Mouse (Mus musculus) heart, adult 8-10 months (tissue): ENCODE data around the gene Fbxl21. TPM values are rescaled to one million over a fixed set of nuclear protein-coding genes. Genes with fewer than 3 reads are reported as not detected.

Source experiments
- DNase-seq: peaks from one replicate; pipeline ENCODE4 v3.0.0; 2022; ENCODE audit warnings: low spot score
- total RNA-seq, 4 experiments: library from RNA; stranded (reverse); gene quantifications; 2 replicates each; pipeline ENCODE4 v1.2.4; 2022

Fbxl21 gene
- total RNA-seq, 4 experiments from 2014 or later: 1.0 to 1.1 (median 1.0) TPM

GRCm38 (mm10) chr13:56581512-56581911, 59.2 kb downstream of the Fbxl21 start:
- DNase-seq: no peak

GRCm38 (mm10) chr13:56581961-56582434, 59.7 kb downstream of the Fbxl21 start:
- DNase-seq: no peak

GRCm38 (mm10) chr13:56582720-56583119, 60.4 kb downstream of the Fbxl21 start:
- no peak for DNase-seq

- no peak for DNase-seq
These were observed 63.8 kb downstream of the Fbxl21 start for GRCm38 (mm10) chr13:56586046-56586445.

Other genes starting within 250 kb of the Fbxl21 start
- gene Cxcl14, start 225.9 kb upstream of the Fbxl21 start, total RNA-seq: 10 to 100 TPM in 2 of 4 experiments, 1 to 10 TPM in 2; 4.4 to 10.6 (median 8.5) TPM
- gene Gm3045, start 95.9 kb upstream of the Fbxl21 start, total RNA-seq: not detected
- gene Slc25a48, start 84.1 kb upstream of the Fbxl21 start, total RNA-seq: under 1 TPM in 1 of 4 experiments, not detected in 3; 0.26 TPM
- not detected for gene Il9, start 40.2 kb upstream of the Fbxl21 start, total RNA-seq
- gene Lect2, start 26.0 kb downstream of the Fbxl21 start, total RNA-seq: not detected
- gene Tgfbi, start 87.1 kb downstream of the Fbxl21 start, total RNA-seq: 10 to 100 TPM; 10.2 to 16.8 (median 14.4) TPM
- gene Smad5, start 180.5 kb downstream of the Fbxl21 start, total RNA-seq: 10 to 100 TPM; 28.0 to 32.0 (median 28.8) TPM
- not detected for gene Gm45623, start 231.4 kb downstream of the Fbxl21 start, total RNA-seq